Mouse (Mus musculus): ENCODE results near the gene Ankra2.

GRCm38 (mm10) chr13:98277501-98277900, 14.6 kb downstream of the Ankra2 start:
- peak; percentile 27; the same call in 1 of the 2 replicates for TF ChIP-seq CTCF (IDR thresholded peaks at IDR 0.05; ENCODE audit: low read depth)
- no peak for TF ChIP-seq EP300 (IDR thresholded peaks at IDR 0.05; ENCODE audit: low read depth)
